In genomic region chr5:118880546-118880945, GRCm38 (mm10) we compare ENCODE assay signal across 8 mouse cellular contexts.
A peak's percentile ranks its signal among the peaks of the same experiment; 100 is the strongest.
DNase-seq lines count a peak whose midpoint lies in the region; ATAC-seq lines count a peak whose summit lies in the region.

No protein-coding gene starts in this region.

- H3K36me3 ChIP-seq in neural tube, embryonic 13.5 days: no peaks in the 10 kb centered on the region
- H3K36me3 ChIP-seq in neural tube, embryonic 15.5 days: no peaks in the 10 kb centered on the region
- H3K36me3 ChIP-seq in embryonic facial prominence, embryonic 11.5 days (replicated peaks; ENCODE audit: control insufficient read depth, insufficient read depth, low read depth, low read length): no peaks in the 10 kb centered on the region
- H3K36me3 ChIP-seq in intestine, embryonic 16.5 days (ENCODE audit: control insufficient read depth, insufficient read depth, low read length): no peaks in the 10 kb centered on the region

- peaks cover 9% of the 10 kb centered on the region; the same call in 1 of the 2 replicates for H3K4me1 ChIP-seq in neural tube, embryonic 13.5 days (replicated peaks)
- peaks cover 14% of the 10 kb centered on the region for H3K4me1 ChIP-seq in neural tube, embryonic 15.5 days
- H3K4me1 ChIP-seq in embryonic facial prominence, embryonic 11.5 days (ENCODE audit: control insufficient read depth, insufficient read depth, low read length): no peaks in the 10 kb centered on the region
- H3K4me1 ChIP-seq in intestine, embryonic 16.5 days (ENCODE audit: control insufficient read depth, insufficient read depth, low read length): peaks cover 8% of the 10 kb centered on the region

- peak; percentile 50; the same call in 1 of the 2 replicates for ATAC-seq in neural tube, embryonic 13.5 days (ENCODE audit: low read depth)
- ATAC-seq in neural tube, embryonic 15.5 days (ENCODE audit: low FRiP score): no peak; the same call in 1 of the 2 replicates
- ATAC-seq in embryonic facial prominence, embryonic 11.5 days (replicated peaks; ENCODE audit: insufficient number of reproducible peaks, low FRiP score, low TSS enrichment, low read depth): 0 out of 2 replicates have a peak, but pooled peaks have one; percentile 26
- ATAC-seq in intestine, embryonic 16.5 days: peak; percentile 46; the same call in 1 of the 2 replicates

- intact Hi-C loops in left cerebral cortex, postnatal 10 days (cut with DNase I): loop anchor here (2.0 kb wide), 1 partner anchor 810 kb away; no protein-coding TSS in a partner anchor

- H3K27ac ChIP-seq in neural tube, embryonic 13.5 days (replicated peaks): 0 out of 2 replicates have a peak overlapping the region, but pooled peaks have one; percentile 7
- H3K27ac ChIP-seq in neural tube, embryonic 15.5 days (replicated peaks): no peak overlapping the region
- H3K27ac ChIP-seq in embryonic facial prominence, embryonic 11.5 days (replicated peaks; ENCODE audit: low read depth, low read length): 0 out of 2 replicates have a peak overlapping the region, but pooled peaks have one; percentile 52
- H3K27ac ChIP-seq in intestine, embryonic 16.5 days (ENCODE audit: low read length): no peak overlapping the region

- peak; percentile 12 for DNase-seq in embryonic facial prominence, embryonic 11.5 days (ENCODE audit: low spot score)
- peak; percentile 26 to 50 for DNase-seq in lung, postnatal 4 days
- DNase-seq in left cerebral cortex, postnatal 10 days (ENCODE audit: extremely low spot score in 1 of 2, low spot score in 2 of 2): no peak
- no peak for DNase-seq in left cerebral cortex, adult 9 months (ENCODE audit: low spot score in 2 of 2)
- DNase-seq in gastrocnemius, postnatal 4 days (ENCODE audit: low spot score in 2 of 2): no peak

- H3K27me3 ChIP-seq in neural tube, embryonic 13.5 days: peaks cover 39% of the 10 kb centered on the region
- peaks cover 37% of the 10 kb centered on the region for H3K27me3 ChIP-seq in neural tube, embryonic 15.5 days (replicated peaks)
- H3K27me3 ChIP-seq in embryonic facial prominence, embryonic 11.5 days (ENCODE audit: control insufficient read depth, insufficient read depth, low read length): peaks cover 4% of the 10 kb centered on the region; the same call in 1 of the 2 replicates
- 0 out of 2 replicates have a peak, but pooled peaks cover 2% of the 10 kb centered on the region for H3K27me3 ChIP-seq in intestine, embryonic 16.5 days (replicated peaks; ENCODE audit: control insufficient read depth, insufficient read depth, low read length)

- WGBS in neural tube, embryonic 13.5 days: 65% methylated on average over 9 of the region's 9 CpGs
- 65% methylated on average over 9 of the region's 9 CpGs for WGBS in neural tube, embryonic 15.5 days
- 55% methylated on average over 9 of the region's 9 CpGs for WGBS in embryonic facial prominence, embryonic 11.5 days
- 61% methylated on average over 9 of the region's 9 CpGs for WGBS in intestine, embryonic 16.5 days

- no peak overlapping the region for H3K4me2 ChIP-seq in neural tube, embryonic 13.5 days
- no peak overlapping the region for H3K4me2 ChIP-seq in neural tube, embryonic 15.5 days
- H3K4me2 ChIP-seq in embryonic facial prominence, embryonic 11.5 days (ENCODE audit: low read depth, low read length): no peak overlapping the region
- no peak overlapping the region for H3K4me2 ChIP-seq in intestine, embryonic 16.5 days (ENCODE audit: low read depth, low read length)

- no peaks in the 10 kb centered on the region for H3K9me3 ChIP-seq in neural tube, embryonic 13.5 days
- no peaks in the 10 kb centered on the region for H3K9me3 ChIP-seq in neural tube, embryonic 15.5 days (replicated peaks)
- no peaks in the 10 kb centered on the region for H3K9me3 ChIP-seq in embryonic facial prominence, embryonic 11.5 days (replicated peaks; ENCODE audit: control insufficient read depth, low read length)
- H3K9me3 ChIP-seq in intestine, embryonic 16.5 days (ENCODE audit: control insufficient read depth, low read length): no peaks in the 10 kb centered on the region

- no peak overlapping the region for H3K9ac ChIP-seq in neural tube, embryonic 13.5 days
- H3K9ac ChIP-seq in neural tube, embryonic 15.5 days (replicated peaks): no peak overlapping the region
- no peak overlapping the region for H3K9ac ChIP-seq in embryonic facial prominence, embryonic 11.5 days (replicated peaks; ENCODE audit: low read length)
- H3K9ac ChIP-seq in intestine, embryonic 16.5 days (ENCODE audit: low read depth, low read length): no peak overlapping the region

- no peak overlapping the region for H3K4me3 ChIP-seq in neural tube, embryonic 13.5 days
- no peak overlapping the region for H3K4me3 ChIP-seq in neural tube, embryonic 15.5 days (replicated peaks)
- H3K4me3 ChIP-seq in embryonic facial prominence, embryonic 11.5 days (ENCODE audit: low read depth, low read length): no peak overlapping the region
- no peak overlapping the region for H3K4me3 ChIP-seq in intestine, embryonic 16.5 days (ENCODE audit: low read length)

Comparison
In these comparisons a context has a peak if more than half of its experiments do, and no peak if none do; other contexts are left out.
1. H3K27ac ChIP-seq: peak in neural tube, embryonic 13.5 days (single experiment) and embryonic facial prominence, embryonic 11.5 days (single experiment); none in neural tube, embryonic 15.5 days (single experiment) and intestine, embryonic 16.5 days (single experiment).
2. DNase-seq: peak in embryonic facial prominence, embryonic 11.5 days (single experiment) and lung, postnatal 4 days (2 of 2); none in left cerebral cortex, postnatal 10 days (0 of 2), left cerebral cortex, adult 9 months (0 of 2) and gastrocnemius, postnatal 4 days (0 of 2).